Mouse (Mus musculus): ENCODE measurements around the gene Pfn3. TPM values are rescaled to one million over a fixed set of nuclear protein-coding genes. Genes with fewer than 3 reads are reported as not detected.

Gene Pfn3
- polyA plus RNA-seq, 1 experiment, result not detected

DNA sequence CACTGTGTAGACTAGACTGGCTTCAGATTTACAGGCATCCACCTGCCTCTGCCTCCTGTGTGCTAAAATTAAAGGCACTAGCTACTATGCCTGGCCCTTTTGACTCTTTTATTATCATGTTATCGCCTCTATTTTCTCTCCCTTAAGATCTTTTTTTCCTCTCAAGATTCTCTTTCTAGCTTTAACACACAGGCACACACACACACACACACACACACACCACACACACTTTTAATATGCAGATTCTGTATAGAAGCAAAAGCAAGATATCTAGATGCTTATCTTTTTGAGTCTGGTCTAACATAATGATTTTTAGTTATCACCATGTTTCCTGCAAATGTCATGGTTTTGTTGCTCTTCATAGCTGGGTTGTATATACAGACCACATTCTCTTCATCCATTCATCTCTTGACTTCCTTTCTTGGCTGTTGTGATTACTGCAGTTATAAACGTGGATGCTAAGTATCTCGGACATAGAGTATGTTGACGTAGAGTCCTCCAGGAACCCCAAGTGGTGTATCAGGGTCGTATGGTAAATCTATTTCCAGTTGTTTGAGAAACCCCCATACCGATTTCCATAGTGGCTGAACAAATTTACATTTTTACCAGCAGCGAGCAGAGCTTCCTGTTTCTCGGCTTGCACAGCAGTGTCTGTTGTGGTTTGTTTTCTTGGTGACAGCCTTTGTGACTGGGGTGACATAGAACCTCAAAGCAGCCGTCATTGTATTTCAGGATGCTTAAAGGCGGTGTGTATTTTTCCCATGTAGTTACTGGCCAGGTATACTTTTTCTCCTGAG lies 17.1 kb upstream of the Pfn3 start:
- peaks cover 37% of the 10 kb centered on the region for H3K4me1 ChIP-seq (ENCODE audit: control insufficient read depth, insufficient read depth, low read length)
- H3K27ac ChIP-seq (ENCODE audit: insufficient read depth, low read depth, low read length), result peak overlapping the region; percentile 62
- TF ChIP-seq CTCF (IDR thresholded peaks at IDR 0.05; ENCODE audit: low read depth, low read length) (no peak), POLR2A (IDR thresholded peaks at IDR 0.05; ENCODE audit: borderline replicate concordance, low read depth, low read length) (no peak)
- no peak overlapping the region for H3K4me3 ChIP-seq (ENCODE audit: insufficient read depth, low read length)

DNA sequence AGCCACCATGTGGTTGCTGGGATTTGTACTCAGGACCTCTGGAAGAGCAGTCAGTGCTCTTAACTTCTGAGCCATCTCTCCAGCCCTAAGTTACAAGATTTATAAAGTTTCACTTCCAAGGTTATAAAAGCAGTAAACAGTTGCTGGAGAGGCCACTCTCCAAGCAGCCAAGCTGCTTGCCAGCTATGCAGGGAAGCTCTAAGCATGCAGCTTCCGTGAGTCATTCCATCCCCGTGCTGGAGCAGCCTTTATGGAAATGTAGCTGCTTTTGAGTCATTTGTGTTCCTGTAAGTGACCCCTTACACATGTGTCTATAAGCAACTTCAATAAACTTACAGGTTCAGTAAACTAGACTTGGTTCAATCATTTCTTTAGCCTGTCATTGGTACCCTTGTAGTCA lies 15.5 kb upstream of the Pfn3 start:
- H3K4me3 ChIP-seq (ENCODE audit: insufficient read depth, low read length), result no peak overlapping the region
- H3K27ac ChIP-seq (ENCODE audit: insufficient read depth, low read depth, low read length), result no peak overlapping the region
- TF ChIP-seq CTCF (IDR thresholded peaks at IDR 0.05; ENCODE audit: low read depth, low read length) (no peak), POLR2A (IDR thresholded peaks at IDR 0.05; ENCODE audit: borderline replicate concordance, low read depth, low read length) (no peak)
- H3K4me1 ChIP-seq (ENCODE audit: control insufficient read depth, insufficient read depth, low read length), result peaks cover 39% of the 10 kb centered on the region

DNA sequence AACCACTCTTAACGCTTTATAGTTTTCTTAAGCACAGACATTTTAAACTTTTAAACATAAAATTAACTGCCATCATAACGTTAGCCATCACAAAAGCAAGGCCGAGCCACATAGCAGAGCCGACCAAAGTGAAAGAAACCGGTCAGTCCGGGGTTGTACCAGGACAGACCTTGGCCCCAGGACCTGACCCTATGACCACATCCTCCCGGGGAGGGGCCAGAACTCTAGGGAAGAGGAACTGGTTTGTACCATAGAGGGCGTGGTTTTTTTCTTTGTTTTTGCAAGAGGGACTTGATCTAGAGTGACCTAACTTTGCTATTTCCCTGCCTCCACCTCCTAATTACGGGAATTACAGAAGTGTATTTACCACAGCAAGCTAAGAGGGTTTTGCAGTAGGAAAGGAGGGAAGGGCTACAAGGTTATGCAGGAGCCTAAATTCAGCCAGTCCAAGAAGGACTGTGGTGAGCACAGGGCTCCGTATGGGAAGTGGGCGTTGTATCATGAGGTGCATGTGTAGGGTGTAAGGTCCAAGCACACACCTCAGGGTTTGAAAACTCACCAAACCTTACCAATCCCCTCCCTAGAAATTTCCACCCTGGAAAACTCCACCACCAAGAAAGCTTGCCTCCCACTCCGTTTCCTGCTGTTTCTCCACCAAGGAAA lies 14.3 kb upstream of the Pfn3 start:
- H3K4me3 ChIP-seq (ENCODE audit: insufficient read depth, low read length), result peak overlapping the region; percentile 7
- H3K4me1 ChIP-seq (ENCODE audit: control insufficient read depth, insufficient read depth, low read length), result peaks cover 39% of the 10 kb centered on the region
- TF ChIP-seq POLR2A (IDR thresholded peaks at IDR 0.05; ENCODE audit: borderline replicate concordance, low read depth, low read length), result no peak
- TF ChIP-seq CTCF (IDR thresholded peaks at IDR 0.05; ENCODE audit: low read depth, low read length), result no peak
- H3K27ac ChIP-seq (ENCODE audit: insufficient read depth, low read depth, low read length), result peak overlapping the region; percentile 75

DNA sequence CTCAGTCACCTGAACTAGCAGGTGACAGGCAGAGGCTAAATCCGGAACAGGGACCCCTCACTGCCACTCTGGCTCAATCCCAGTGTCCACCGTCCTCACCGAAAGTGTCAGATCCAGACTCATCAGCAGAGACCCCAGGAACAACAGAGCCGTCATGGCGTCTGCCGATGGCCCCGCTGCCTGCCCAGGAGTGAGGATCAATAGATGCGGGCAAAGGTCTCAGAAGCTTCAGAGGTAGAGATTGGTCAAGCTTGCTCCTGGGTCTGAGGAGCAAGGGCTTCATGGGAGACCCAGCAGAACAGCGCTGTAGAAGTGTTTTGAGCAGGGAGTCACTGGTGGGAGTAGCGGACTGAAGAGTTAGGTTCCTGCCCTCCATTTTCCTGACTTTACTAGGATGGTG lies 11.6 kb upstream of the Pfn3 start, which contains the start of gene F12:
Gene F12 (minus strand): TSS at position 181 of the 400 bp plus-strand sequence.
- TF ChIP-seq CTCF (IDR thresholded peaks at IDR 0.05; ENCODE audit: low read depth, low read length) (no peak), POLR2A (IDR thresholded peaks at IDR 0.05; ENCODE audit: borderline replicate concordance, low read depth, low read length) (no peak)
- Histone ChIP-seq H3K4me1 (ENCODE audit: control insufficient read depth, insufficient read depth, low read length) (peaks cover 23% of the 10 kb centered on the region), H3K4me3 (ENCODE audit: insufficient read depth, low read length) (no peak within 1 kb of the TSS), H3K27ac (ENCODE audit: insufficient read depth, low read depth, low read length) (no peak within 1 kb of the TSS)

DNA sequence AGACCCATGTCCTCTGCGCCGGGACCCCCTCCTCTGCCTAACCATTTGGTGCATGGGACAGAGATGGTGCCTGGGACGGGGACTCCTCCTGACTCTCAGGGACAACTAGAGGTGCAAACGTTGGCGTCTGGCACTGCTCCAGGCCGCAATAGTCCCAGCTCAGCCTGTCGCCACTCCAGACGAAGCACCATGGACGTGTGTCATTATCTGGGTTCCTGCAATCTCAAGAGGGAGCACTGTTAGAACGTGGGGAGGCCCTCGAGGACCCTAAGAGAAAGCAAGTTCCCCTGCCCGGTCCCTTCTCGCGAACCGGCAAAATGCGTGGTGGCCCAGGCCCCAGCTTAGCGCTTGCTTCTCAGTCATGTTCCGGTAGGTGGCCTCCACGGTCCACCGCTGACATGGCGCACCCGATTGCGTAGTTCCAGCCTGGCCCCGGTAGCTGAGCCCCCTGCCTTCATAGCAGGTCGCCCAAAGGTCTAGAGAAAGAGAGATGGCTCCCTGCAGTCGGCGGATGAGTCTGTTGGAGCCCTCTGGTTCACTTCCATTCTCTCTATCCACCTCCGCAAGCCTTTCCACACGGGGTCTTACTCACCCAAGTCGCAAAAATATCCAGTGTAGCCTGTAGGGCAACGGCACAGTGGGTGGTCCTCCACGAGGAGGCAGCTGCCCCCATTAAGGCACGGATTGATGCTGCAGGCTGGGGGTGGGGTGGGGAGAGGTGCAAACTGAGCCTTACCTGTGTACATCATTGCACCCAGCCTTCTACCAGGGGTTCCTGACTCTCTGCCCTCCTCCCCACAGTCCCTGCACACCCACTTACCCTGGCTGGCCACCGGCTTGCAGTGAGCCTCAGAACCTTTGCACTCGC lies 6.1 kb upstream of the Pfn3 start:
- TF ChIP-seq POLR2A (IDR thresholded peaks at IDR 0.05; ENCODE audit: borderline replicate concordance, low read depth, low read length) (no peak), CTCF (IDR thresholded peaks at IDR 0.05; ENCODE audit: low read depth, low read length) (peak; percentile 67)
- Histone ChIP-seq H3K27ac (ENCODE audit: insufficient read depth, low read depth, low read length) (no peak overlapping the region), H3K4me1 (ENCODE audit: control insufficient read depth, insufficient read depth, low read length) (peaks cover 3% of the 10 kb centered on the region; the same call in 1 of the 2 replicates), H3K4me3 (ENCODE audit: insufficient read depth, low read length) (no peak overlapping the region)

DNA sequence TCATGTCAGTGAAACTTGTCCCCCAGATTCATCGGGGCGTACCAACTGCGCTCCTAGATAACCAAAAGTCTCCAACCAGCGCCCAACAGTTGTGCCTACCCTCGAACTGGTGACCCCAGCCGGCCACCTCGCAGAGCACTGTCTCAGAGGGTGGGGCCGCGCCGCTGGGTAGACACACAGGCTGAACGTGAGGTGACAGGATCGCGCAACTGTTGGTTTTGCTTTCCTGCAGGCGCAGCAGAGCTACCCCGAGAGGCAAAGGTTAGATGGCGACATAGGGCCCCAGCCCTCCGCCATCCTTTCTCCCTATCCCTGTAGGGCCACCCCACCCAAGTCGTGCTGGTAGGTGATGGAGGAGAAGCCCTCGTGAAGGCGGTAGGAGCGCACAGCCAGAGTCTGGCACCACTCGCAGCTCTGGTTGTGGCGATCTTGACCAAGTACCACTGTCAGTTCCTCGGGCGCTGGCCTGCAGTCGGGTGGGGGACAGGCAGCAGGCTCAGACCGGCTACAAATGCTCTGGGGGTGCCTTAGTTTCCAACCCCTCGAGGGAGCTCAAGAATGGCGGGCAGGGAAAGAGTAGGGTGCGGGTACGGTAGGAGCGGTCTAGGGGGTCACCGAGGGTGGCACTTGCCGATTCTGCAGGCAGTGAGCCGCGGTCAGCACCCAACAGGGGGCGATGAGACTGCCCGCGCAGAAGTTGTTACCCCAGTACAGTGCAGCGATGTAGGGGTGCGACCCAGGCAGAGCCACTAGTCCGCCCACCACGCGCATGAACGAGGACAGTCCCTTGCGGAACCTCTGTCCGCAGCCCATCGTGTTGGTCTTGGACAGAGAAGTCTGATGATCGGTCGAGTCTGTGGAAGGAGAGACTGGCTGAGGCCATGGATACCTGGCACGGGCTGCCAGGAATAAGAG lies 5.2 kb upstream of the Pfn3 start:
- TF ChIP-seq CTCF (IDR thresholded peaks at IDR 0.05; ENCODE audit: low read depth, low read length) (no peak), POLR2A (IDR thresholded peaks at IDR 0.05; ENCODE audit: borderline replicate concordance, low read depth, low read length) (no peak)
- H3K4me3 ChIP-seq (ENCODE audit: insufficient read depth, low read length), result no peak overlapping the region
- peaks cover 3% of the 10 kb centered on the region; the same call in 1 of the 2 replicates for H3K4me1 ChIP-seq (ENCODE audit: control insufficient read depth, insufficient read depth, low read length)
- H3K27ac ChIP-seq (ENCODE audit: insufficient read depth, low read depth, low read length), result no peak overlapping the region

DNA sequence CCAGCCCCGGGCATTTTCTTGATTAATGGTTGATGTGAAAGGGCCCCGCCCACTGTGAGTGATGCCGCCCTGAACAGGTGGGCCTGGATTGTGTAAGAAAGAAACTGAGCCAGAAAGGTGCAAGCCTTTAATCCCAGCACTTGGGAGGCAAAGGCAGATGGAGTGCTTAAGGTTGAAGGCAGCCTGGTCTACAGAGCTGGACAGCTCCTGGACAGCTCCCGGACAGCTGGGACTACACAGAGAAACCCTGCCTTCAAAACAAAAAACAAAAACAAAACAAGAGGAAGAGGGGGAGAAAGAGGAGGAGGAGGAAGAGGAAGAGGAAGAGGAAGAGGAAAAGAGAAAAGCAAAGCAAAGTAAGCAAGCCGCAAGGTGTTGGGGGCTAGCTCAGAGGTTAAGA lies 4.1 kb upstream of the Pfn3 start:
- H3K4me1 ChIP-seq (ENCODE audit: control insufficient read depth, insufficient read depth, low read length), result peaks cover 3% of the 10 kb centered on the region; the same call in 1 of the 2 replicates
- no peak overlapping the region for H3K4me3 ChIP-seq (ENCODE audit: insufficient read depth, low read length)
- H3K27ac ChIP-seq (ENCODE audit: insufficient read depth, low read depth, low read length), result no peak overlapping the region
- no peak for TF ChIP-seq POLR2A (IDR thresholded peaks at IDR 0.05; ENCODE audit: borderline replicate concordance, low read depth, low read length)
- TF ChIP-seq CTCF (IDR thresholded peaks at IDR 0.05; ENCODE audit: low read depth, low read length), result no peak

DNA sequence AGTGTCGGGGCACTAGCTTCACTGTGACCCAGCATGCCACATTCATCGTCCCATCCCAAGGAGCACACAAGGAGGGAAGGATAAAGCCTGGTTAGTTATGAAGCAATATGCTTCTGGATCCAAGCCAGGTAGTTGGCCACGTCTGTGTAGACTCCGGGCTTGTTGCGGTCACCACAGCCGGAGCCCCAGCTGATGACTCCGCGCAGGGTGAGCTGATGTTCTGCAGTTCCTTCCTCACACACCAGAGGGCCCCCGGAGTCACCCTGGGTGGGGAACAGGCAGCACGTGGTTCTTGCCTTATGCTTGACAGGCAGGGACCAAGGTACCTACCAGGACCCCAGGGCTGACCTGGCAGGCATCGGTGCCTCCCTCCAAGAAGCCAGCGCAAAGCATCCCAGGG lies 3.0 kb upstream of the Pfn3 start:
- peak; percentile 35; the same call in 1 of the 2 replicates for TF ChIP-seq CTCF (IDR thresholded peaks at IDR 0.05; ENCODE audit: low read depth, low read length)
- no peak for TF ChIP-seq POLR2A (IDR thresholded peaks at IDR 0.05; ENCODE audit: borderline replicate concordance, low read depth, low read length)
- Histone ChIP-seq H3K4me1 (ENCODE audit: control insufficient read depth, insufficient read depth, low read length) (peaks cover 6% of the 10 kb centered on the region; the same call in 1 of the 2 replicates), H3K27ac (ENCODE audit: insufficient read depth, low read depth, low read length) (no peak overlapping the region), H3K4me3 (ENCODE audit: insufficient read depth, low read length) (no peak overlapping the region)

All from bone marrow macrophage, adult 2 months (primary cell).